Mouse (Mus musculus): ENCODE data around the gene Pkd2l1. TPM values are rescaled to one million over a fixed set of nuclear protein-coding genes. Genes with fewer than 3 reads are reported as not detected.

Gene Pkd2l1
- polyA plus RNA-seq, 1 experiment = not detected

GRCm38 (mm10) chr19:44180502-44180901, 11.7 kb downstream of the Pkd2l1 start:
- no peak for TF ChIP-seq TAL1 (IDR thresholded peaks at IDR 0.05; ENCODE audit: low read length)
- no peak for TF ChIP-seq GATA1 (IDR thresholded peaks at IDR 0.05; ENCODE audit: low read length)
- no peaks in the 10 kb centered on the region for H3K4me1 ChIP-seq (ENCODE audit: control insufficient read depth)
- H3K27me3 ChIP-seq (ENCODE audit: control insufficient read depth) = no peaks in the 10 kb centered on the region
- H3K36me3 ChIP-seq (ENCODE audit: control insufficient read depth) = no peaks in the 10 kb centered on the region
- no peak overlapping the region for H3K4me3 ChIP-seq (replicated peaks)
- H3K9me3 ChIP-seq (ENCODE audit: control insufficient read depth, low read length) = no peaks in the 10 kb centered on the region

GRCm38 (mm10) chr19:44176741-44177140, 15.5 kb downstream of the Pkd2l1 start:
- no peaks in the 10 kb centered on the region for H3K36me3 ChIP-seq (ENCODE audit: control insufficient read depth)
- H3K27me3 ChIP-seq (ENCODE audit: control insufficient read depth) = no peaks in the 10 kb centered on the region; the same call in 1 of the 2 replicates
- TF ChIP-seq TAL1 (IDR thresholded peaks at IDR 0.05; ENCODE audit: low read length) (no peak), GATA1 (IDR thresholded peaks at IDR 0.05; ENCODE audit: low read length) (no peak)
- no peaks in the 10 kb centered on the region for H3K9me3 ChIP-seq (ENCODE audit: control insufficient read depth, low read length)
- no peaks in the 10 kb centered on the region for H3K4me1 ChIP-seq (ENCODE audit: control insufficient read depth)
- no peak overlapping the region for H3K4me3 ChIP-seq (replicated peaks)

- Histone ChIP-seq H3K27me3 (ENCODE audit: control insufficient read depth) (no peaks in the 10 kb centered on the region; the same call in 1 of the 2 replicates), H3K36me3 (ENCODE audit: control insufficient read depth) (no peaks in the 10 kb centered on the region), H3K4me1 (ENCODE audit: control insufficient read depth) (no peaks in the 10 kb centered on the region), H3K9me3 (ENCODE audit: control insufficient read depth, low read length) (no peaks in the 10 kb centered on the region), H3K4me3 (replicated peaks) (no peak overlapping the region)
- TF ChIP-seq TAL1 (IDR thresholded peaks at IDR 0.05; ENCODE audit: low read length) (no peak), GATA1 (IDR thresholded peaks at IDR 0.05; ENCODE audit: low read length) (no peak)
These were observed 17.4 kb downstream of the Pkd2l1 start for GRCm38 (mm10) chr19:44174835-44175234.

GRCm38 (mm10) chr19:44161515-44161914, 30.7 kb downstream of the Pkd2l1 start:
- H3K4me3 ChIP-seq (replicated peaks) = no peak overlapping the region
- H3K4me1 ChIP-seq (ENCODE audit: control insufficient read depth) = no peaks in the 10 kb centered on the region
- H3K9me3 ChIP-seq (ENCODE audit: control insufficient read depth, low read length) = no peaks in the 10 kb centered on the region
- no peaks in the 10 kb centered on the region for H3K36me3 ChIP-seq (ENCODE audit: control insufficient read depth)
- no peak for TF ChIP-seq TAL1 (IDR thresholded peaks at IDR 0.05; ENCODE audit: low read length)
- no peak; the same call in 1 of the 2 replicates for TF ChIP-seq GATA1 (IDR thresholded peaks at IDR 0.05; ENCODE audit: low read length)
- peaks cover 7% of the 10 kb centered on the region for H3K27me3 ChIP-seq (ENCODE audit: control insufficient read depth)

GRCm38 (mm10) chr19:44159386-44159785, 32.9 kb downstream of the Pkd2l1 start:
- TF ChIP-seq TAL1 (IDR thresholded peaks at IDR 0.05; ENCODE audit: low read length) (no peak), GATA1 (IDR thresholded peaks at IDR 0.05; ENCODE audit: low read length) (no peak)
- H3K4me1 ChIP-seq (ENCODE audit: control insufficient read depth) = no peaks in the 10 kb centered on the region
- H3K4me3 ChIP-seq (replicated peaks) = no peak overlapping the region
- no peaks in the 10 kb centered on the region for H3K36me3 ChIP-seq (ENCODE audit: control insufficient read depth)
- no peaks in the 10 kb centered on the region for H3K9me3 ChIP-seq (ENCODE audit: control insufficient read depth, low read length)
- H3K27me3 ChIP-seq (ENCODE audit: control insufficient read depth) = peaks cover 12% of the 10 kb centered on the region

GRCm38 (mm10) chr19:44157005-44157404, 35.2 kb downstream of the Pkd2l1 start:
- peaks cover 14% of the 10 kb centered on the region for H3K27me3 ChIP-seq (ENCODE audit: control insufficient read depth)
- no peaks in the 10 kb centered on the region for H3K36me3 ChIP-seq (ENCODE audit: control insufficient read depth)
- H3K4me1 ChIP-seq (ENCODE audit: control insufficient read depth) = no peaks in the 10 kb centered on the region
- no peak for TF ChIP-seq GATA1 (IDR thresholded peaks at IDR 0.05; ENCODE audit: low read length)
- no peak for TF ChIP-seq TAL1 (IDR thresholded peaks at IDR 0.05; ENCODE audit: low read length)
- H3K9me3 ChIP-seq (ENCODE audit: control insufficient read depth, low read length) = no peaks in the 10 kb centered on the region
- H3K4me3 ChIP-seq (replicated peaks) = no peak overlapping the region

- peaks cover 25% of the 10 kb centered on the region for H3K27me3 ChIP-seq (ENCODE audit: control insufficient read depth)
- H3K9me3 ChIP-seq (ENCODE audit: control insufficient read depth, low read length) = no peaks in the 10 kb centered on the region
- H3K4me1 ChIP-seq (ENCODE audit: control insufficient read depth) = no peaks in the 10 kb centered on the region
- TF ChIP-seq TAL1 (IDR thresholded peaks at IDR 0.05; ENCODE audit: low read length) (no peak), GATA1 (IDR thresholded peaks at IDR 0.05; ENCODE audit: low read length) (no peak)
- no peaks in the 10 kb centered on the region for H3K36me3 ChIP-seq (ENCODE audit: control insufficient read depth)
- no peak overlapping the region for H3K4me3 ChIP-seq (replicated peaks)
These were observed 38.5 kb downstream of the Pkd2l1 start for GRCm38 (mm10) chr19:44153781-44154180.

GRCm38 (mm10) chr19:44148991-44149390, 43.3 kb downstream of the Pkd2l1 start:
- TF ChIP-seq GATA1 (IDR thresholded peaks at IDR 0.05; ENCODE audit: low read length) (no peak), TAL1 (IDR thresholded peaks at IDR 0.05; ENCODE audit: low read length) (no peak)
- H3K27me3 ChIP-seq (ENCODE audit: control insufficient read depth) = peaks cover 14% of the 10 kb centered on the region
- H3K9me3 ChIP-seq (ENCODE audit: control insufficient read depth, low read length) = no peaks in the 10 kb centered on the region
- H3K4me3 ChIP-seq (replicated peaks) = no peak overlapping the region
- no peaks in the 10 kb centered on the region; the same call in 1 of the 2 replicates for H3K36me3 ChIP-seq (ENCODE audit: control insufficient read depth)
- H3K4me1 ChIP-seq (ENCODE audit: control insufficient read depth) = peaks cover 27% of the 10 kb centered on the region

GRCm38 (mm10) chr19:44148345-44148744, 43.9 kb downstream of the Pkd2l1 start:
- H3K4me3 ChIP-seq (replicated peaks) = no peak overlapping the region
- peaks cover 3% of the 10 kb centered on the region for H3K36me3 ChIP-seq (ENCODE audit: control insufficient read depth)
- no peaks in the 10 kb centered on the region for H3K9me3 ChIP-seq (ENCODE audit: control insufficient read depth, low read length)
- peaks cover 29% of the 10 kb centered on the region for H3K4me1 ChIP-seq (ENCODE audit: control insufficient read depth)
- peaks cover 14% of the 10 kb centered on the region for H3K27me3 ChIP-seq (ENCODE audit: control insufficient read depth)
- TF ChIP-seq TAL1 (IDR thresholded peaks at IDR 0.05; ENCODE audit: low read length) (no peak), GATA1 (IDR thresholded peaks at IDR 0.05; ENCODE audit: low read length) (no peak)

GRCm38 (mm10) chr19:44146951-44147350, 45.3 kb downstream of the Pkd2l1 start:
- peaks cover 17% of the 10 kb centered on the region for H3K36me3 ChIP-seq (ENCODE audit: control insufficient read depth)
- H3K9me3 ChIP-seq (ENCODE audit: control insufficient read depth, low read length) = no peaks in the 10 kb centered on the region
- H3K27me3 ChIP-seq (ENCODE audit: control insufficient read depth) = peaks cover 11% of the 10 kb centered on the region
- H3K4me1 ChIP-seq (ENCODE audit: control insufficient read depth) = peaks cover 29% of the 10 kb centered on the region
- no peak overlapping the region for H3K4me3 ChIP-seq (replicated peaks)
- TF ChIP-seq TAL1 (IDR thresholded peaks at IDR 0.05; ENCODE audit: low read length) = no peak
- TF ChIP-seq GATA1 (IDR thresholded peaks at IDR 0.05; ENCODE audit: low read length) = no peak

All from erythroblast, embryonic 14.5 days (primary cell).